Mouse (Mus musculus): Measurements from ENCODE around the gene Rai14.

The Rai14 gene

DNA sequence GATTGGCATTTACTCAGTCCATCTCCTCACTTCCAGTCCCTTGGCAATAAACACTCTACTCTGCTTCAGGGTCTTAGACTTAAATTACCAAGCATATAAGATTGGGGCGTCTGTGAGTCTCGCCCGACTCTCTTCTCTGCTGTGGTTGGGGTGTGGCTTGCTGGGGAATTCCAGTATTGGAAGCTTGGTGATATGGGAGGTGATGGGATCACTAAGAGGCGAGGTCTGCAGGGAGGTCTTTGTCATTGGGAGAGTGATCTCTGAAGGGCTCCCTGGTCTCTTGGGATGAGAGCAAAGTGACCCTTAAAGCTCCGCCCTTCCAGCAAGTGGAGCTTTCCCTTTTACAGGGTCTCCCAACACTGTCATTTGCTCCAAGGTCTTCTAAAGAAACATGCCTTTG lies 23.5 kb downstream of the Rai14 start:
- DNase-seq (ENCODE audit: low spot score in 2 of 2): no peak

DNA sequence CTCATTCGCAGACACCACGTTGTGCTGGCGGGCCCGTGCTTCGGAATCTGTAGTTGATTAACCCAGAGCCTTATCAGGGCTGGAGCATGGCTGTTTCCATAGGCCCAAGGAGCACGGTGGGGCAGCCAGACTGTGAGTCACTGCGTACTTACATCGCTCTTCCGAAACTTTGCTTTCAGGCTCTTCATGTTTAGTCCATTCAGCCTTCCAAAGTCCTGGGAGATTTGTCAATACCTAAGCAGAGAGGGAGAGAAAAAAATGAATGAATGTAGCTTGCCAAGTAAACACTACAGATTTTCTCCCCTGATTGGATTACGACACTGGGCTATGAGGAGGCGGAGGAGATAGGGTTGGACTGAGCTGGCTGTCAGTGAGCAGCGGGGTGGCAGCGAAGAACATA lies 24.2 kb downstream of the Rai14 start:
- DNase-seq (ENCODE audit: low spot score in 2 of 2): no peak

DNA sequence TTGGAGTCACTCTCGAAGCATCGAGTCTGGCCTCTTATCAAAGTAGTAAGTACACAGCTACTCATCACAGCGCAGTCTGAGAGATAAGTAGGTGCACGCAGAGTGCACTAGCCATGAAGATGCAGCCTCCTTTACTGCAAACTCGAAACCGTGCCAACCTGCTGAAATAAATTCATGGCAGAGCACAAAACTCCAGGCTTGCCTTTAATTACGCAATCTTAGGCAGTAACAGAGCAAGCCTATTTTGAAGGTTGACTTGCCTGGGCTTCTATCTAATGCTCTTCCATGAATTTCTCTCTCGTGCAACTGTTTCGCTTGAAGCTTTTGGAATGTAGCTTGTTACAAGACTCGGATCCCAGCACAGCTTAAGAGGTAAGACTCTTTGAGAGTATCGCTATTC lies 25.1 kb downstream of the Rai14 start:
- DNase-seq (ENCODE audit: low spot score in 2 of 2): no peak

DNA sequence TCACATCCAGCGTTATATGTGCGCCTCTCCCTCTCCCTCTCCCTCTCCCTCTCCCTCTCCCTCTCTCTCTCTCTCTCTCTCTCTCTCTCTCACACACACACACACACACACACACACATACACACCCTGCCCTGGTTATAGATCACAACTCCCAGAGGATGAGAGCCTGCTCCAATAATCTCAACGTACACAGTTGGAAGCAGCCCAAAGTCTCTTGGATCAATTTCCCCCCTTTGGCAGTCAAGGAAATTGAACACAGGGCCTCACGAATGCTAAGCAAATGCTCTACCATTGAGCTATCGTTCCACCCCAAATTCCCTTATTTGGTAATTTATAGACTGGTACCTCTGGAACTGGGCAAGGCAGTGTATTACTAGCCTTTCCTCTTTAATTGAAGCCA lies 25.7 kb downstream of the Rai14 start:
- DNase-seq (ENCODE audit: low spot score in 2 of 2): no peak

DNA sequence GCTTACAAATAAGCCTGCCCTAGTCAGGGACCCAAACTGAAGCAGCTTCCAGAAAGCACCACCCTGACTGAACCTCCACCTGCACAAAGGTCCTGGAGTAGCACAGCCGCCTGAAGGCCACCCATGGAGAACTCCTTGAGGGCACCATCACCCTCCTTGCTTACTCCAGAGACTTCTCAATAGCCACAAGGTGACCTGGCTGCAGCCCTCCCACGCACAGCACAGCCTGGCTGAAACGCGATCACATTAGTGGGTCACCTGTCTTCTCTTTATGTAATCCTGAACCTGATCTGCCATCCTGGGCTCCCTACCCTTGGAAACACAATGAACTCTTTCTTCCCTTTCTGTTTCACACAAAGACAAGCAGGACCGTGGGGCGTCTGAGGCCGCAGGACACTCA lies 27.1 kb downstream of the Rai14 start:
- no peak for DNase-seq (ENCODE audit: low spot score in 2 of 2)

DNA sequence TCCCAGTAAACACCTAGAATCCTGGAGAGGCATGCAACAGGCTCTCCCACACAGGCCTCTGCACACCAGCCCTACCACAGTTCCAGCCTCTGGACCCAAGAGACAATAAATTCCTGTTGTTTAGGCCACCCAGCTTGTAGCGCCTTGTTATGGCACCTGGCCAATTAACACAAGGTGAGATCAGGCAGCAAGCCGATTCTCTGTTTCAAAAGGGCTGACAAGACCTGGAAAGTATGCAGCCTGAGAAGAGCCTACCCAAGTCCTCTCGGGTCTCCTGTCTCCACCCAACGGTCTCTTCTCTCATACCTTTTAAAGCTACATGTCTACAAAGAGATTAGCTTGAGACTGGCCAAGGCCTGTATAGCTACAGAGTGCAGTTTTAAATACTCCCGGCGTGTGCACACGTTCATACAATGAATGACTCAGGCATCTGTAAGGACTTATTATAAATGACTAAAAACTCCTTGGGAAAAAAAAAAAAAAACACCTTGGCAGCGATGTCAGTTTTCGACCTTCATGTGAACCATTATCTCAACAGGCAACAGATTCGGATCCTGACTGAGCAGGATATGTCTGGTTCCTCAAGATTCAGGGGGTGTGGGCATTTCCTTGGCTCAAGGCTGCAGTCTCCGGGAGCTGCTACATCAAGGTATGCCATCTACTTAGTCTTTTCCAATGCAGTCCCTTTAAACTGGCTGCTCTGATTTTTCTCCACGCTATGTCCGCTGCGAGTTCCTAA lies 28.6 kb downstream of the Rai14 start:
- DNase-seq (ENCODE audit: low spot score in 2 of 2): no peak

DNA sequence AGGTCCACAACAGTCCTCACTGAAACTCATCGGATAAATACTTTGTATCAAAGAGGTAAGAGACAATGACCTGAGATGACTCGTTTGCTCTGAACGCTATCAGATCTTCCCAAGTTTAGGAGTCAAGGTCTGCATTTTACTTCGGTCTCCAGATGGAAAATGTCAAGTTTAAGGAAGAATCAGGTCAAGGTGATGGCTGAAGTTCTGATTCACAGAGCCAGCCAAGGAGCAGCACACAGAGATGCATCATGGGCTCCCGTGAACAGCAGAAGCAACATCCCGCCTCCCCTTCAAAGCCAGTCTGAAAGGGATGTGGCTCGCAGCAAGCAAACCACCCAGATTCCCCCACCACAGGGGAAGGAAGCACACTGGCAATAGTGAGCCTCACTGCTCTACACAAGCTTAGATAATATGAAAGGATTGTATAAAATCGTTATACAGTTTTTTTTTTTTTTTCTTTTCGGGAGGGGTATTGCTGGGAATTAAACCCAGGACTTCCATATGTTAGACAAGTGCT lies 30.7 kb downstream of the Rai14 start:
- DNase-seq (ENCODE audit: low spot score in 2 of 2): no peak

DNA sequence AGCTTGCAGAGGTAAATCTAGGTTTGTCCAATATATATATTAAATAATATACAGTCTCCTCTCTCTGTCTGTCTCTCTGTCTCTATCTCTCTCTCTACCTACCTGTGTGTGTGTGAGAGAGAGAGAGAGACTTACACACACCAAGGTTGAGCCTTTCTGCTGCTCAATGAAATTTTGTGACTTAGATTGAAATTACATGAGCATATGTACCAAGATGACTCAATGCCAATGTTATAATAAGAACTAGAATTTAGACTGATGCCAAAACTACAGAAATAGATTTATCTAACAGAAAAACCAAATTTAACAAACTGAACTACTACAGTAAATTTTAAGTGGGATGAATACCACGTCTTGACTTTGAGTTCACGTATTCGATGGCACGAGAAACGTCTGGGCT lies 33.9 kb downstream of the Rai14 start:
- no peak for DNase-seq (ENCODE audit: low spot score in 2 of 2)

DNA sequence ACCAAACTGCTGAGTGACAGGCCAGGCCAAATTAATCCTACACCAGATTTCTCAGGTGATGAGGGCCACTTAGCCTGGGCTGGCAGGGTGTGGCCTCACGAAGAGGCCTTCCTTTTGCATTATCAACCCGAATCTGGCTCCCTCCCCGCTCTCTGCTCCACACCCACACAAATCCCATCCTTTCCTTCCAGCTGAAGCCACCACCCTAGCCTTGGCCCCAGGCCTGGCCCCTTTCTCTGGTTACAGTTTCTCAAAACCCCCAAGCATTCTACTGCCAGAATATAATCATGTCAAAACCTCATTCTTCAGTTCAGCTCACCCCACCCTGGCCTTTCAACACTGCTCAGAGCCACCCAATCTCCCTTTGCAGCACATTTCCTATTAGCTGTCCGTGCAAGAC lies 34.9 kb downstream of the Rai14 start:
- no peak for DNase-seq (ENCODE audit: low spot score in 2 of 2)

DNA sequence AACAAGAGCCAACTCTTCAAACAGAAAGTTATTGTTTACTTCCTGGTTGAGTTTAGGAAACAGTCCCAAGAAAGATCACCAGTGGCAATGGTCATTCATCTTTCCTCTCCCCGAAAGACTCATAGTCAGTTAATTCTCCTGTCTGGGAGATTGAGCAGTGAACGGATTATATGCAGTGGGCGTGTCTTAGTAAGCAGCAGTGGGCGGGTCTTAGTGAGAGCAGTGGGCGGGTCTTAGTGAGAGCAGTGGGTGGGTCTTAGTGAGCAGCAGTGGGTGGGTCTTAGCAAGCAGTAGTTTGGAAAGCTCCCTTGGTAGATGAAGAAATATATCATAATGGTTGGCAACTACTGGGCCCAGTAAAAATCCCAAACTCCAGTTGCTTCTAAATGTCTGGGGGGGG lies 38.6 kb downstream of the Rai14 start:
- DNase-seq (ENCODE audit: low spot score in 2 of 2): no peak

DNA sequence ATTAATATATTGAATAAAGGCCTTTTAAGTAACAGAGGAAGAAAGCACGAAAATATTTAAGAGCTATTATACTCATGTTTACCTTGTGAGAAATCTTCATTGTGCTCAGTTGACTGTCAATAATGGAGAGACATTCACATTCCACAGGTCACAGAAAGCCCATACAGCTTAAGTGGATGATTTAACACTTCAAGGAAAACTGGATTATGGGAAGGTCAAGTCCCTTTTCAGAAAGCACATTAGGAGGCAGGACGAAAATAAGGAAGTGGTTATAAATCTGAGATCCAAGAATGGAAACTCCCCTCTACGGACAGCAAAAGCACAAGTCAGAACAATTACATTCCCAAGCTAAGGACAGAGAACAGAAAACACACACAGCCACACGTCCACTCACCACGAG lies 41.5 kb downstream of the Rai14 start:
- DNase-seq (ENCODE audit: low spot score in 2 of 2): no peak

DNA sequence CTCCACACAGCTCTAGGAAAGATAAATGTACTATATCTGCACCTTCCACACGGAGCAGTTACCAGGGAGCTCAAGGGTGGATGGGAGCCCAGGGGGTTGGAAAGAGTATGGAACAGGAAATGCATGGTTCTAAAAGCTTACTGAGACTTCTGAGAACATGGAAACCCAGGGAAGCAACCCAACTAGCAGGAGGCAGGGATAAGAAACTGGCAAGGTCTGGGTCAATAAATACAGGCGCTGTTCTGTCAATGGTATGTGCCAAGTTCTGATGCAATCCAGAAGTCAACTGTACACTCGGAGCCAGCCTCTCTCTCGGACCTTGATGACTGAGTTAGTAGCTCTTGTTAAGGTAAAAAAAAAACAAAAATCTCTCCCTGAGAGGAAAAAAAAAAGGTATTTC lies 42.6 kb downstream of the Rai14 start:
- DNase-seq (ENCODE audit: low spot score in 2 of 2): no peak

DNA sequence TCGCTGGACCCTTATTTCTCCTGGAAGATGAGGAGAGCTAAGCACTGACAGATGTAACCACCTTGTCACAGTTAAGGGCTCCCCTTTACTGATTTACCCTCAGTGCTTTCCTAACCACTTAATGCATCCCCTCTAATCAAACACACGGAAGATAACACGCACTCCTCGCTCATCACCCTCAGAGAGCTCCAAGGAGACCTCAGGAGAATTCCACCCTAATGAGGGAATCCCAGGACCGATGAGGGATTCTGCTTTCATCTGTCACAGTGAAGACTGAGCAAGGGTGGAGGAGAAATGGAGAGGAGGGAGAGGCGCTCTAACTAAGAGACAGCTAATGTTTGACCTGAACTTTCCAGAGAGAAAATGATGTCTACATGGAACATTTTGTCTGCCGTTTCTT lies 44.3 kb downstream of the Rai14 start:
- DNase-seq (ENCODE audit: low spot score in 2 of 2): no peak

DNA sequence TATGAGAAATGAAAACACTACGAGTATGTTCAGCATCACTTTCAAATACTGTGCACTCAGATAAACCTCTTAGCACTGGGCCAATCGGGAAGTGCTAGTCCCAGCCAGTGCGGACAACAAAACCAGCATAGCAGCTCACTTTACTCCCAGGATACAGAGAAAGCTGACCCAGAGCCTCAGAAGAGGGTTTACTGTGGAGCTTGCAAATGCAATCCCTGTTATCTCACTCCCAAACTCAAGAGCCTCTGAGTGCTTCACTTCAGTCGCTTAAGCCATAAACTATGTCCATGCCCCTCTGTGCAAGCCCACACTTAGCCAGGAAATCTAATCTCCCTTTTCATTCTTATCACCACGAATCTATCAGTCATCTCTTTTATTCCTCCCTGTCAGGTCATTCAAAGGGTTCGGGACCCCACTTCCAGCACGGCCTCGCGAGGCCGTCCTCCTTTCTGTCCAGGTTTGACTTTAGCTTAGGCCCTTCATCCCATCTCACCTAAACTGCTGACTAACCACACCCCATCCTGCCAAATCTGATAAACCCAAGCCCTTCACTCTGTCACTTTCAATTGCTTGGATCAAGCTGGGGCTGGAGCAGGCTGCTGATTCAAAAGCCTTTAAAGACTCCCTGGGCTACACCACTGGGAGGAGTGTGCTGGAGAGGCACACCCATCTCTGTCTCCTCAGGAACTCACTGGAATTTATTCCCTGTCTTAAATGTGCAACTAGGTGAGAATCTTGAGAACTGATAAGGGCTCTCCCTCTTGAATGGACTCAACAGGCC lies 46.1 kb downstream of the Rai14 start:
- DNase-seq (ENCODE audit: low spot score in 2 of 2): no peak

DNA sequence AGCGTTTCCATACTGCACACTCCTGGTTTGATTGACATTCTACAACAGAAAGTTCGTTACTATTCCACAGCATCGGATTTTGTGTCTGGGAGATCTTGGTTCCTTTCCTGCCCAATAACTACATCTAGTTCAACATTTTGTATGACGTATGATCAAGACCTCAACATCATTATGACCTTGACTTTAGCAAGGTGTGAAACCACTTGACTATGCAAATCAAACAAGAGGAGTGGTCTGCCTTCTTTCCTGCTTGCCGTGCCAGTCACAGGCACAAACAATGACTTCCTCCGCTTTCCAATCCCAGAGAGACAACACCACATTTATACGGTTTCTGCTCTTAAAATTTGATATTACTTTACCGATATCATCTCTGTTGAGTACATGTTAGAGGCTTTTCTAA lies 48.6 kb downstream of the Rai14 start:
- no peak for DNase-seq (ENCODE audit: low spot score in 2 of 2)

DNA sequence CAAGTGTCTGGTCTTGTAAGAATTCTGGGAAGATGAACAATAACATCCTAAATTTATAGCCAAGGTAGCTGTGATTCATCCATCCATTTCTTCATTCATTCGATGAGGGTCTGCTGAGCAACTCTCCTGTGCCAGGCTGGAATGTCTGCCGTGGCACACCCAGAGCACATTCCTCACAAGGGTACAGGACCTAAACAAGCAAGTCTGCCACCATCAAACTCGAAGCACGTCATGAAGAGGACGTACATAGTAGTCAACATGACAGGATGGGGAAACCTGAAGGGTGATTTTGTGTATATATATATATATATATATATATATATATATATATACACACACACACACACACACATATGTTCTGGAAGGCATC lies 49.9 kb downstream of the Rai14 start:
- DNase-seq (ENCODE audit: low spot score in 2 of 2): no peak

DNA sequence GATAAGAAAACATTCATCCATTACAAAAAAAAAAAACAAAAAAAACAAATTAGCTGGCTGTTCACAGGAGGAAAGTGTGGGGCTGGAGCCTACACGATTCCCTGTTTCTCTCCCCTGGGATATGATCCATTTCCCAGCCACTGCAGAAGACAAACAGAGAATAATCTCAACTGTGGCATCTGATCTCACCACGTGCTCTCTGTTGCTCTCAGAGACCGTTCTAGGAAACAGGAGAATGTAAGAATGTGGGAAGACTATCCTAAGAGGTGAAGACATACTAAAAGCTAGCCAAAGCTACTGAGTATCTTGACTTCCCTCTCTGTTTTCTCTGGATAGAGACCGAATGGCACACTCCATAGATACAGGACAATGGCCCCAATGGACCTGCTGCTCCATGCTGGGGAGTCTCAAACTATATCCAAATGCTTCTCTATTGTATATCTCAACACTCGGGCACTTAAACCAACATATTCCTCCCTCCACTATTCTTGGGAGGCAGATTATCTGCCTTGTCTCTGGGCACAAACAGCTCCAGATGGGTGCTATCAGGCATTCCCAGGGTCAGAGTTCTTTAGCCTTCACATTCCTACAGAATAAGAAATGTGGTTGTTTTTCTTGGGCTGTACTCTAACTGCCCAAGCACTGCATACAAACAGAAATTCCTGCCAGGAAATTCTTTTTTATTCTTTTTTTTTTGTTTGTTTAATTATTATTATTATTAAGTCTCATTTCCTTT lies 50.5 kb downstream of the Rai14 start:
- DNase-seq (ENCODE audit: low spot score in 2 of 2): no peak

DNA sequence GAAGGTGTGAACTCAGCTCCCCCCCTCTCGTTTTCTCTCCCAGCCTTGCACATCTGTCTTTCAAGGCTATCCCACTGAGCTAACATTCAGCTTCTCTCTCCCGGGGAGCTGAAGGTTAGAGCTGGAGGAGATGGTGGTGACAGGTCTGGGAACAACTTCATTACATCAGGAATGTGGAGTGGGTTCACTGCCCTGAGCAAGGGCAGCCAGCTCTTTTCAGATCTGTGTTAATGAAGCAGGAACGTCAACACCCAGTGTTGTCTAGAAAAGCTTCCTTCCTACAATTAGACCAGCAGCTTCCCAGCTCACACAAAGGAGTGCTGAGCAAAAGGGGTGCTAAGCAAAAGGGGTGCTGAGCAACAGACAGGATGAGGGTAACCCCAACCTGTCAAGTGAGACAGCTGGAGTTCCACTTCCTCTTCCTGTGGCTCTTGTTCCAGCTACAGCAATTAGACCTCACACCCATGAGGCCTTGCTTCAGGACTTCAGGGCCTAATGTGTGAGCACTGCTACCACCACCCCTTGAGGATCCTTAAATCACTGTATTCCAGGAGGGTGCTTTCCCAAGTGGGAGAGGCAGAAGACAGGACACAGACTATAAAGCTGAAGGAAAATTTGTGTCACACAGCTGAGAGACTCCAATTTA lies 52.3 kb downstream of the Rai14 start:
- DNase-seq (ENCODE audit: low spot score in 2 of 2): no peak

DNA sequence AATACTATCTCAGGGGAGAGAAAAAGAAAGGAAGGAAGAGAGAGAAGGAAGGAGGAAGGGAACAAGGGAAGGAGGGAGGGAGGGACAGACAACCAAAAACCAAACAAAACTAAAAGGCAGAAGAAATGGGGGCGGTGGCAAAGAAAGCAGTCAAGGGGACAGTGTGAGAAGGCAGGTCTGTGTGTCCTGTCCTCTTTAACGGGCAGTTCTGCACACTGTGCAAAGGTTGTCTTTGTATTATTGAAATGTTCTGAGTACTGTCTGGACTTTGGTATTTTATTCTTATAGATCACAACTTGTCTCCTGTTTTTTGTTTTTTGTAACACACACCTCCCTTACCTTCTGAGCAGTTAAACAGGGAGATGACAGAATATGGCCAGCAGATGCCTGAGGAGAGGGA lies 55.6 kb downstream of the Rai14 start:
- DNase-seq (ENCODE audit: low spot score in 2 of 2): no peak

DNA sequence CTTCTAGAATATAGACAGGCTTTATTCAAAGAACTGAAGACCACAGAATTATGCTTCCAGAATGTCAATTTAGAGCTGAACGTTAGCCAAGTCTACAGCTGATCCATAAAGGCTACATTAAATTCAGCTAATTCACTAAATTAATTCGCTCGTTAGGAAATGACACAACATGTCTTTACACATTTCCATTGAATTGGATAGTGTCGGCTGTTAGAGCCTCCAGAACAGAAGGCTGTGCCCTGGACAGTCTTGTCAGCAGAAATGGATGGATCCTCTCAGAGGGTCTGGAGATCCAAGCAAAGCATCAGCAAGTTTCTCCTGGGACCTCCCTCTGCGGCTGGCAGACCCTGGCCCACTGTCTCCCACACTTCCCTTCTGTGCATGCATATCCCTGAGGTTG lies 58.3 kb downstream of the Rai14 start:
- no peak for DNase-seq (ENCODE audit: low spot score in 2 of 2)

DNA sequence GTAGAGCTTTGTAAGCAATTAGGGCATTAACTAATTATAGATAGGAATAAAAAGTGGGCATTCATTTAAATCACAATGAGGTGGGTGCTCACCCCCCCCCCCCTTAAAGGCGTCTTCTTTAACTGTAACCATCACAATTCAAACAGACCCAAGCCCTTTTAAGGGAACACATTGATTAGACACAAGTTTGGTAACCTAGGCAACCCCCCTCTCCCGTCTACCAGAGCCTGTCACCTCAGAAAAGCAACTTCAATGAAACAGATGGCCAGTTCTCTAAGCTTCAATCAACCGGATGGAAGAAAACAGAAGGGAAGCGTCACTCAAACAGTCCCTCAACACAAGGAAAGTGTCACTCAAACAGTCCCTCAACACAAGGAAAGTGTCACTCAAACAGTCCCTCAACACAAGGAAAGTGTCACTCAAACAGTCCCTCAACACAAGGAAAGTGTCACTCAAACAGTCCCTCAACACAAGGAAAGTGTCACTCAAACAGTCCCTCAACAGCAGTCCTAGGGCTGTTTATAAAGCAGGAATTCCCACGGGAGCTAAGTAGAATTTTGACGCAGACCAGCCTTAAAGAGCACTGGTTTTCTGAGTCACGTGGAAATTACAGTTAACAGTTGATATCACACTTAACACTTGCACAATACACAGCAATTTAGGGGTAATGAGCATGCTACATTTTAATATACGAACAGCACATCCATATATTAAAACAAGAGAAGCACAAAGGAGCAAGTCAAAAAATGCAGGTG lies 59.1 kb downstream of the Rai14 start:
- no peak for DNase-seq (ENCODE audit: low spot score in 2 of 2)

DNA sequence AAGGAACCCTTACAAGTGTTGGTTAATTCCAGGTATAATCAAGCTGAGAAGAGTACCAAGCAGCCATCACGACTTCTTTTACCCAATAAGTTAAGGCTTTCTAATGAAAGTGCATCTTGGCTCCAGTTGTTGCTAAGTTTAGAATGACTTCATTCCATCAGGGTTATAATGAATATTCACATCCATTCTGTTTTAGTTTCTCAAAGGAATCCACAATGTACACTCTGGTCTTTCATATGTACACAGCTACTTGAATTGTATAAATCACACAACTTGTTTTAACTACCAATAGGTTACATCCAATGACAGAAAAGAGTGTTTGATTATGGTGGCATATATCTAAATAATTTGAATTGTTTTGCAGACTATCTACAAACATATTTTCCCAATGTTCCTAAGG lies 59.7 kb downstream of the Rai14 start:
- DNase-seq (ENCODE audit: low spot score in 2 of 2): no peak

Data from right cerebral cortex, adult 2 months (tissue).